Mouse (Mus musculus) macrophage (primary cell): ENCODE data around the gene Gtf3c2. TPM values are rescaled to one million over a fixed set of nuclear protein-coding genes. Genes with fewer than 3 reads are reported as not detected.

Experiments
- H3K27ac ChIP-seq: fragments of 350-480 bp; formaldehyde crosslinking; 2 replicates; pipeline ENCODE4 v1.9.0; 2021
- H3K36me3 ChIP-seq: fragments of 350-480 bp; formaldehyde crosslinking; 2 replicates; pipeline ENCODE4 v1.9.0; 2021; ENCODE audit errors: inconsistent target
- H3K4me3 ChIP-seq: fragments of 350-480 bp; formaldehyde crosslinking; 2 replicates; pipeline ENCODE4 v1.9.0; 2021; ENCODE audit errors: inconsistent target
- H3K79me2 ChIP-seq: fragments of 350-480 bp; formaldehyde crosslinking; 2 replicates; pipeline ENCODE4 v1.9.0; 2021; ENCODE audit errors: inconsistent target
- WGBS: methylation state at CpG from one replicate; pipeline ENCODE4 v1.1.7; 2026; ENCODE audit warnings: inconsistent platforms; ENCODE audit not compliant: missing documents; 5-methylcytosine and 5-hydroxymethylcytosine counted together
- polyA plus RNA-seq: library from polyadenylated mRNA; stranded (reverse); fragments of 250-400 nt; gene quantifications from 3 replicates; pipeline ENCODE4 v1.2.4, GENCODE M21; 2018; ENCODE audit warnings: inconsistent platforms

The Gtf3c2 gene
- polyA plus RNA-seq, 1 experiment from 2014 or later: 29.5 TPM

DNA sequence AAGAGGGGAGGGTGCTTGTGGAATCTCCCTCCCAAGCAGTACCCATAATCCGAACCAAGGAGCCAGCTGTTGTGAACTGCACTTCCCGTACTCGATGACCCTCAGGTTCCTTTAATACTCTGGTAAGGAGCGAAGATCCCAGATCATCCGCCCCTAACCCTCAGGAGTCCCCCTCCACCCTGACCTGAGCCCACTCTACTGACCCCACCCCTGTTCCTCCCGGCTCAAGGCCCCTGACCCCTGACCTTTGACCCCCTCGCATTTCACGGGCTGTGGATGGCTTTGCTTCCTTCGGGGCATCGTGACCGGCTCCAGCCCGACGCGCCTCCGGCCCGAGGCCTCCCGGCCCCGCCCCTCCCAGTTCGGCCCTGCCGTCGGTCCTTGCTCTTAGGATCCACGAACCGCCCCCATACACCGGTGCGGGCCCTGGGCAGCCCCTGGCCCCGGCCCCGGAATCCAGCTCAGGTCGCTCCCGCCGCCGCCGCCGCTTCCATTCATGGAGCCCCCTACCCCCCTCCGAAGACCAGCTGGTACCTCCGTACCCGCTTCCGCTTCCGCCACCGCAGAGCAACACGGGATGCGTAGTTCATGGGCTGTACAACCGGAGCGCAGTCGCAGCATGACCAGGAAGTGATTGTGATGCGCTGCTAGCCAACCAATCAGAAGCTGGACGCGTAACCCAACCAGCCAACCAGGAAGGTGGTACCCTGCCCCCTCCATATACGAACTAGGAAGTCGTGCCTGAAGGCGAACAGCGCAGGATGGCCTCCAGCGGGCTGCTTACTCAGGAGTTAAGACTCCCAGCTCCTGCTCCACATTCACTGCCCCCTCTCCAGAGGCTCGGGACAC is 22.0 kb upstream of the Gtf3c2 start, which contains the start of gene Zfp513:
Gene Zfp513, minus strand, starts transcription at position 562 of the 849 bp plus-strand sequence.
- under 1% methylated on average over 52 of the region's 53 CpGs for WGBS
- H3K27ac ChIP-seq: peak within 1 kb of the TSS; percentile 90
- H3K79me2 ChIP-seq: peaks cover 47% of the 10 kb centered on the region

DNA sequence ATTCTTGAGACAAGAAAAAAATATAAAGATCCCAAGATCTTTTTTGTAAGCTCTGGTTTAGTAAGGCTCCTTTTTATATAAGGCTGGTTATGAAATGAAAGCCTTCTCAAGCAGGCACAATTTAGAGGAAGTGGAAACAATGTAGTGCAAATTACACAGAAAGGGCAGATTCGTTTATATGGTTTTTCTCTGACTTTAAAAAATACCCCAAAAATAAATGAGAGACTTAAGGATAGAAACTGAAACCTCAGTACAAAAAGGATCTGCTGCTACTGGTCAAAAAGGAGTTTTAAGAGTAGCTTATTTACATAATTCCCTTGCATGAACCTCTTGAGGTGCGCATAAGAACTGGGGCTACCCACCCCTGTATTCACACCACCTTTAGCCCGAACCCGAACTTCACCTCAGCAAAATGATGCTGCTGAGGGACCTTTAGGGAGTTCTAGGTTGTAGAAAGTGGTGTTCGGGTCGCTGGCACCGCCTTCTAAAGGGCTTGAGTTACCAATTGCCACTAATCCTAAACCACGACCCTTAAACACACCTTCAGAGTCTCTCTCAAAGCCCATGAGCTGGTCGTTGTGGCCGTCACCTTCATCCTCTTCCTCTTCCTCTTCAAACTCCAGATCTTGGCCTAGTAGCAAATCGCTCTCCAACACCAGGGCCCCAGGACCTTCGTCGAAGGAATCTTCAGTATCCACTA is 21.2 kb upstream of the Gtf3c2 start:
- Histone ChIP-seq H3K27ac (peak overlapping the region; percentile 90), H3K36me3 (peaks cover 55% of the 10 kb centered on the region), H3K4me3 (peak overlapping the region; percentile 89), H3K79me2 (peaks cover 55% of the 10 kb centered on the region)
- 5% methylated on average over 13 of the region's 13 CpGs for WGBS

More for the DNA sequence above, 22.0 kb upstream of the Gtf3c2 start, which contains the start of gene Zfp513:
- Histone ChIP-seq H3K4me3 (peak within 1 kb of the TSS; percentile 89), H3K36me3 (peaks cover 57% of the 10 kb centered on the region)

DNA sequence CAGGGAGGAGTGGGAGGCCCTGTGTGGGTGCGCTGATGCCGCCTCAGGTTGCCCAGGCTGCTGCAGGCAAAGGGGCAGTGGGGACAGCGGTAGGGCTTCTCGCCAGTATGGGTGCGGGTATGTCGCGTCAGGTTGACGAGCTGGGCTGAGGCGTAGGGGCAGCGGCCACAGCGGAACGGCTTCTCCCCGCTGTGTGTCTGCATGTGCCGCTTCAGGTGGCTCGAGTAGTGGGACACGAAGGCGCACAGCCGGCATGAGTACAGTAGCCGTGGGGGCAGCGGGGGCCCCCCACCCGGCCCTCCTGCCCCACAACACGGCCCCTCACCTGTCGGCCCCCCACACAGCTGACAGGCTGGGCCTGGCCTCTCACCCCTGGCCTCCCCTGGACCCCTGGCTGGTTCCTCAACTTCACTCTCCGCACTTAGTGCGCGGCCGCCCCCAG is 20.4 kb upstream of the Gtf3c2 start:
- peaks cover 57% of the 10 kb centered on the region for H3K79me2 ChIP-seq
- H3K4me3 ChIP-seq: no peak overlapping the region
- peaks cover 49% of the 10 kb centered on the region for H3K36me3 ChIP-seq
- WGBS: 92% methylated on average over 27 of the region's 27 CpGs
- 0 out of 2 replicates have a peak overlapping the region, but pooled peaks have one; percentile 90 for H3K27ac ChIP-seq

GRCm38 (mm10) chr5:31199893-31200292 is 19.9 kb upstream of the Gtf3c2 start:
- WGBS: 89% methylated on average over 9 of the region's 9 CpGs

DNA sequence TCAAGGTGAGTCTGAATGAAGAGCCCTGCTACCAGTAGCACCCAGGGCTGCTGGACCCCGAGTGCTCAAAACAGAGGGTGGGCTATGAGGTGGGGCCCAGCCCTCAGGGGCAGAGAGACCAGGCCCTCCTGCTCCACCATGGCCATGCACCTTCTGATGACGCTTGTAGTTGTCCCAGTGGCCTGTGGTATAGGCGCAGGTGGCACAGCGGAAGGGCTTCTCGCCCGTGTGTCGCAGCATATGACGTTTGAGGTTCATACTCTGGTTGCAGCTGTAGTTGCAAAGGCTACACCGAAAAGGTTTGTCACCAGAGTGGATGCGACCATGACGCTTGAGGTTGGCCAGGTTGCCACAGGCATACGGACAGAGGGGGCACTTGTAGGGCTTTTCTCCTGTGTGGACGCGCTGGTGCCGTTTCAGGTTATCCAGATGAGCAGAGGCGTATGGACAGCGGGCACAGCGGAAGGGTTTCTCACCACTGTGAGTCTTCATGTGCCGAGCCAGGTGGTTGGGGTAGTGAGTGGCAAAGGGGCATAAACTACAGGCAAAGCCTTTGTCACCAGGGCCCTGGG is 19.5 kb upstream of the Gtf3c2 start:
- Histone ChIP-seq H3K79me2 (peaks cover 65% of the 10 kb centered on the region), H3K4me3 (no peak overlapping the region), H3K36me3 (peaks cover 49% of the 10 kb centered on the region), H3K27ac (no peak overlapping the region)
- WGBS: 90% methylated on average over 19 of the region's 19 CpGs

More at GRCm38 (mm10) chr5:31199893-31200292, 19.9 kb upstream of the Gtf3c2 start:
- Histone ChIP-seq H3K79me2 (peaks cover 60% of the 10 kb centered on the region), H3K36me3 (peaks cover 49% of the 10 kb centered on the region), H3K27ac (no peak overlapping the region), H3K4me3 (no peak overlapping the region)

DNA sequence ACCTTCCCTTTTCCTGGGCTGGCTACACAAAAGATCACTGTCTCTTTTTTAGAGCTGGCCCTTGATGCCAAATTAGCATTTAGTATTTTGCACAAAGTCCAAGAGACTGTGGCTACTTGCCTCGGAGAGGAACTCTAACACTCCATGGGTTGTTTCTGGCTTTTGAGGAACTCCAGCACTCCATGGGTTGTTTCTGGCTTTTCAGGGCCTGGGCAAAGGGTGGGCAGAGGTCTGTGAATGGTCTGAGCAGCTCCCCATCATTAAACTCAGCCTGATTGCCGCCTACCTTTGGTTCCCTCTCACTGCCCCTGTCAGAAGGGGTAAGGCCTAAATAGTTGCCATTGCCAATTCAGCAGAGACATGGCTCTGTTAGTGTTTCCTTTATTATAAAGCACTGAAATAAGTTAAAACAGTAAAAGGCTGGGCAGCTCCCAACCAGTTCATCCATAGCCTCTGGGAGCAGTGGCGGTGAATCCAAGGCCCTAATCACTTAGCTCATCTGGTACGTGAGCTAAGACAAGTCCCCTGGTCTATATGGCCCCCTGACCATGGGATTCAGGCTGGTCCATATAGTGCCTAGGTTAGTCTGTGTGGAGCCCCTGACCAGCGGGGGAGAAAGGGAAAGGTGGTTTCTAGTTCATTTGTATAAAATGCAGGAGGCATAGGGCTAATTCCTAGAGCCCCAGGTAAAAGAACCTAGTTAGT is 18.8 kb upstream of the Gtf3c2 start:
- WGBS: 87% methylated on average over 5 of the region's 5 CpGs
- peaks cover 71% of the 10 kb centered on the region for H3K79me2 ChIP-seq
- H3K4me3 ChIP-seq: no peak overlapping the region
- H3K36me3 ChIP-seq: peaks cover 49% of the 10 kb centered on the region
- H3K27ac ChIP-seq: no peak overlapping the region

DNA sequence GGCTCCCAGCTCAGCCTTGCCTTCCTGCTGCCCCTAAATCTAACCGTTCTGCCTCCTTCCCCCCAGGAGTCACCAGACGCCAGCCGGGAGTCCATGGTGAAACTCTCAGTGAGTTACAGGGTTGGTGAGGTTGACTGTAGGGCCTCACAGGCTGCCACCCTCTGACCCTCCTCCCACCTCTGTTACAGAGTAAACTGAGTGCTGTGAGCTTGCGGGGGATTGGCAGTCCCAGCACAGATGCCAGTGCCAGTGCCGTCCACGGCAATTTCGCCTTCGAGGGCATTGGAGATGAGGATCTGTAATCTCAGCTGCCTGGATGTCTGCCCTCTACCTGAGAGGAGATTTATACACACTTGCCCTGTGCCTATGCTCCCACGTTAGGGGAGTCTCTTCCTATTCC is 18.2 kb upstream of the Gtf3c2 start:
- WGBS: 84% methylated on average over 9 of the region's 9 CpGs
- no peak overlapping the region for H3K27ac ChIP-seq

GRCm38 (mm10) chr5:31197072-31197471 is 17.1 kb upstream of the Gtf3c2 start:
- H3K79me2 ChIP-seq: peaks cover 79% of the 10 kb centered on the region
- peaks cover 49% of the 10 kb centered on the region for H3K36me3 ChIP-seq
- H3K27ac ChIP-seq: no peak overlapping the region
- 93% methylated on average over 12 of the region's 12 CpGs for WGBS
- H3K4me3 ChIP-seq: no peak overlapping the region

More for the DNA sequence above, 18.2 kb upstream of the Gtf3c2 start:
- peaks cover 49% of the 10 kb centered on the region for H3K36me3 ChIP-seq
- H3K79me2 ChIP-seq: peaks cover 76% of the 10 kb centered on the region
- no peak overlapping the region for H3K4me3 ChIP-seq

GRCm38 (mm10) chr5:31196207-31196606 is 16.3 kb upstream of the Gtf3c2 start:
- 93% methylated on average over 10 of the region's 10 CpGs for whole genome bisulfite sequencing
- Histone ChIP-seq H3K4me3 (no peak overlapping the region), H3K79me2 (peaks cover 81% of the 10 kb centered on the region), H3K27ac (peak overlapping the region; percentile 27), H3K36me3 (peaks cover 49% of the 10 kb centered on the region)

DNA sequence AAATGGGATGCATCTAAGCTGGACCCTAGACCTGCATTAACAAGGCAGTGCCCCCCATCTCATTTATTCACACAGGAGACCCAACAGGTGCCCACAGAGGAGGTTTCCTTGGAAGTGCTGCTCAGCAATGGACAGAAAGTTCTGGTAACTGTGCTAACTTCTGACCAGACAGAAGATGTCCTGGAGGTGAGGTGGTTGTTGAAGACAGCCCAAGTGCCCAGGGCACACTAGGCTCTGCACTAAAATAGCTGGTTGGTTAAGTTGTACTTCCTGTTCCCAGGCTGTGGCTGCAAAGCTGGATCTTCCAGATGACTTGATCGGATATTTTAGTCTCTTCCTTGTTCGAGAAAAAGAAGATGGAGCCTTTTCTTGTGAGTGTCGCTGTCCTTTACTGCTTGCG is 15.7 kb upstream of the Gtf3c2 start:
- H3K36me3 ChIP-seq: peaks cover 54% of the 10 kb centered on the region
- H3K27ac ChIP-seq: peak overlapping the region; percentile 27
- WGBS: 72% methylated on average over 4 of the region's 4 CpGs
- no peak overlapping the region for H3K4me3 ChIP-seq
- H3K79me2 ChIP-seq: peaks cover 75% of the 10 kb centered on the region

GRCm38 (mm10) chr5:31194486-31195485 is 14.8 kb upstream of the Gtf3c2 start:
- Histone ChIP-seq H3K79me2 (peaks cover 66% of the 10 kb centered on the region), H3K36me3 (peaks cover 59% of the 10 kb centered on the region), H3K4me3 (peak overlapping the region; percentile 99; the same call in 1 of the 2 replicates), H3K27ac (peak overlapping the region; percentile 90)
- WGBS: 97% methylated on average over 16 of the region's 16 CpGs

DNA sequence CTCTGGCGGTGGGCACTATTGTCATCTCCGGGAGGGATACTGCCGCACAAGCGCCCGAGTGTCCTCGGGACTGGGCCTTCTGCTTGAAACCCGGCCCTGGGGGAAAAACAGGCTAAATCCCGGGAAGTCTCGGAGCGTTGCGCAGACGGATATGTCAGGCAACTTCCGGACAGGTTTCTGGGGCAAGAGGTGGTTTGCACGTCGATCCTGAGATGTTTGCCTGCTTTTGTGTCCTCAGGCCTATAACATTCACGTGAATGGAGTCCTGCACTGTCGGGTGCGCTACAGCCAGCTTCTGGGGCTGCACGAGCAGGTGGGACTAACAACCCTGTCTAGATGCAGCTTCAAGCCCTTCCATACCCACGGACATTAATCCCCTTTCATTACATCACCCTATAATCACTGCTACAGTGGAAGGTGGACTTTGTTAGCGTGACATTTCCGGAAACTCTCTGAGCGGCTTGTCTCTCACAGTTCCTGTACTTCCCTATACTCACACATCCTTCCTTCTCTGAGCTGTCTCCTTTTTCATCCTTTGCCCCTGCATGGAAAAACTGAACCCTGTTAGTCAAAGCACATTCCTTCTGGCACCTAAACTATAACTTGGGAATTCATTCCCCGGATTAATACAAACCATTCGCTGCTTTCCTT is 13.8 kb upstream of the Gtf3c2 start:
- Histone ChIP-seq H3K36me3 (peaks cover 54% of the 10 kb centered on the region), H3K27ac (peak overlapping the region; percentile 90), H3K4me3 (peak overlapping the region; percentile 99), H3K79me2 (peaks cover 56% of the 10 kb centered on the region)
- 7% methylated on average over 25 of the region's 25 CpGs for WGBS
